Mouse (Mus musculus) embryonic facial prominence, embryonic 12.5 days (tissue): Measurements from ENCODE around the gene Asb1. TPM values are rescaled to one million over a fixed set of nuclear protein-coding genes. Genes with fewer than 3 reads are reported as not detected.
A peak's percentile ranks its signal among the peaks of the same experiment; 100 is the strongest.

ENCODE experiments used
- ATAC-seq: fragments of 200-750 bp; cut with Nextera tagmentation; 2 replicates; pipeline ENCODE4 v1.8.0; 2017; ENCODE audit not compliant: insufficient number of reproducible peaks, insufficient read depth, low FRiP score, low TSS enrichment
- H3K27ac ChIP-seq: fragments of 300-500 bp; sonication (generic); 2 replicates; pipeline ENCODE4 v1.5.1; 2016; ENCODE audit warnings: mild to moderate bottlenecking
- H3K27me3 ChIP-seq: fragments of 300-500 bp; sonication (generic); 2 replicates; pipeline ENCODE4 v1.6.1; 2016; ENCODE audit warnings: mild to moderate bottlenecking, moderate library complexity
- H3K36me3 ChIP-seq: fragments of 300-500 bp; sonication (generic); 2 replicates; pipeline ENCODE4 v1.6.1; 2016; ENCODE audit warnings: mild to moderate bottlenecking
- H3K4me1 ChIP-seq: fragments of 300-500 bp; sonication (generic); 2 replicates; pipeline ENCODE4 v1.6.1; 2016
- H3K4me2 ChIP-seq: fragments of 300-500 bp; sonication (generic); replicated peaks from 2 replicates; pipeline ENCODE4 v1.6.1; 2016; ENCODE audit warnings: mild to moderate bottlenecking, moderate library complexity
- H3K4me3 ChIP-seq: fragments of 300-500 bp; sonication (generic); 2 replicates; pipeline ENCODE4 v1.5.1; 2016; ENCODE audit warnings: mild to moderate bottlenecking
- H3K9ac ChIP-seq: fragments of 300-500 bp; sonication (generic); 2 replicates; pipeline ENCODE4 v1.6.1; 2016; ENCODE audit warnings: mild to moderate bottlenecking, moderate library complexity
- H3K9me3 ChIP-seq: fragments of 300-500 bp; sonication (generic); 2 replicates; pipeline ENCODE4 v1.6.1; 2016; ENCODE audit warnings: mild to moderate bottlenecking, moderate library complexity
- WGBS: fragments of 180-500 bp; shearing (Covaris S2); methylation state at CpG from one replicate; pipeline ENCODE4 v1.1.7; 2016; 5-methylcytosine and 5-hydroxymethylcytosine counted together
- polyA plus RNA-seq: library from polyadenylated mRNA; unstranded; fragments of >200 nt; fragmentation: Nextera tagmentation; extraction: Ambion mirVana; gene quantifications from 2 replicates; pipeline ENCODE4 v1.2.1, GENCODE M21; 2016

Gene Asb1
- 9.0 and 9.2 TPM in 2 replicates for polyA plus RNA-seq

DNA sequence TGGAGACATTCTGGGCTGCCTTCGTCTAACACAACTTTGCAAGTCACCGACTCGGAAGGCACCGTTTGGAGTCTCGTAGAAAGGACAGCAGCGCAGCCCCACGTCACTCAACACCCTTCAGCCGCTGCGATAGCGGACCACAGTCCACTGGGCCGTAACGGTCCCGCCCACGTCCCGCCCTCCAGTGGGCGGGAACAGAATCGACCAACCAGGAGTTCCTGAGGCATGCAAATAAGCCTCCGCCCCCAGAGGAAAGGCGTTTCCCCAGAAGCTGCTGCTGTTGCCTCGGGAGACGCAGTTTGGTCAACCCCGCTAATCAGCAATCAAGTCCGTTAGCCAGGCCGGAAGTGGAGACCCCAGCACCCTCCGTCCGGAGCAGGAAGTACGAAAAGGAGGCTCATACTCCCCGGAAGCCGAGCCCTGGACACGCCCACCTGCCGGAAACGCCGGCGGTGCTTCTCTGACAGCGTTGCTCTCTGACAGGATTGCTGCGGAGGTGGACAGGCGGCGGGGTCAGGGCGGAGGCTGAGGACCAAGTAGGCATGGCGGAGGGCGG lies at the start of gene Asb1:
TSS of gene Asb1 (plus strand) at position 274 of the 556 bp plus-strand sequence.
- Histone ChIP-seq H3K27ac (0 out of 2 replicates have a peak within 1 kb of the TSS, but pooled peaks have one; percentile 37), H3K4me2 (peak within 1 kb of the TSS; percentile 96), H3K9me3 (no peaks in the 10 kb centered on the region), H3K36me3 (peaks cover 7% of the 10 kb centered on the region; the same call in 1 of the 2 replicates), H3K4me1 (peaks cover 11% of the 10 kb centered on the region), H3K27me3 (peaks cover 32% of the 10 kb centered on the region), H3K9ac (peak within 1 kb of the TSS; percentile 69), H3K4me3 (peak within 1 kb of the TSS; percentile 90)
- WGBS, result 1% methylated on average over 41 of the region's 41 CpGs
- ATAC-seq, result peak; percentile 94

DNA sequence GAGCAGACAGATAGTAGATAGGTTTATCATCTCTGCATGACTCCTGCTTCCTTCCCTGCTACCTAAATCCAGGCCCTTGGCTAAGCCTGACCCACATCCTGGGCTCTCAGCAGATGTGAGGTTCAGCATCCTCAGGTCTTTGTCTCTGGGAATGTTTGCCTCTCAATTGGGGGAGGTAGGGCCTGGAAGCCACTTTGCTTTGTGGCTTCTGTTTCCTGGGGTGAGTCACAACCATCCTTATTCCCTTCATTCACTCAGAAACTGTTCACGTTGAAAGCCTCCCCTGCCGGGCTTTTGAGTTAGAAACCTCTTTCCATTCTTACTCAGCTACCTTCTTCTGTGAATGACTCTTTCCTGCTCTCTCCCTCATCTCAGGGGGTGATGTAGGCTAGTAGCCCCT lies 47.6 kb upstream of the Asb1 start:
- no peak for ATAC-seq
- Histone ChIP-seq H3K4me1 (peaks cover 17% of the 10 kb centered on the region), H3K27me3 (no peaks in the 10 kb centered on the region), H3K4me3 (no peak overlapping the region), H3K36me3 (no peaks in the 10 kb centered on the region), H3K27ac (no peak overlapping the region), H3K4me2 (no peak overlapping the region), H3K9me3 (no peaks in the 10 kb centered on the region), H3K9ac (no peak overlapping the region)
- WGBS, result 30% methylated on average over 2 of the region's 2 CpGs

DNA sequence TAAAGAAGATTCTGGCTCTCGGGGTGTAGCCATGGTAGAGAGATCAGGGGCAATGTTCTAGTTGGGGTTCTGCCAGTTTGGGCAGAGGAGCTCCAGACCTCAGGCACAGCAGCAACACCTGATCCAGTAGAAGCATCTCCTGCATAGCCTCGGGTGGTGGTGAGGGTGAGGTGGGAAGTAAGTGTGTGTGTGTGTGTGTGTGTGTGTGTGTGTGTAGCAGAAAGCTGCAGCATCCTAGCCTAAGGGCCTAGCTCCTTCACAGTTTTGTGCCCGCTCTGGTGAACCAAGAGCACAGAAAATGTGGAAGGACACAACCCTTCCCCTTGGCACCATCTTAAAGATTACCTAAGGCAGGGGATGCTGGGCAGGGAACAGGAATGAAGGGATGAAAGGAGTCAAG lies 46.4 kb upstream of the Asb1 start:
- ATAC-seq, result no peak
- Histone ChIP-seq H3K9me3 (no peaks in the 10 kb centered on the region), H3K27me3 (no peaks in the 10 kb centered on the region), H3K4me2 (peak overlapping the region; percentile 79), H3K27ac (no peak overlapping the region), H3K4me1 (peaks cover 17% of the 10 kb centered on the region), H3K36me3 (no peaks in the 10 kb centered on the region), H3K9ac (no peak overlapping the region), H3K4me3 (peak overlapping the region; percentile 91)
- WGBS, result 46% methylated on average over 3 of the region's 3 CpGs

DNA sequence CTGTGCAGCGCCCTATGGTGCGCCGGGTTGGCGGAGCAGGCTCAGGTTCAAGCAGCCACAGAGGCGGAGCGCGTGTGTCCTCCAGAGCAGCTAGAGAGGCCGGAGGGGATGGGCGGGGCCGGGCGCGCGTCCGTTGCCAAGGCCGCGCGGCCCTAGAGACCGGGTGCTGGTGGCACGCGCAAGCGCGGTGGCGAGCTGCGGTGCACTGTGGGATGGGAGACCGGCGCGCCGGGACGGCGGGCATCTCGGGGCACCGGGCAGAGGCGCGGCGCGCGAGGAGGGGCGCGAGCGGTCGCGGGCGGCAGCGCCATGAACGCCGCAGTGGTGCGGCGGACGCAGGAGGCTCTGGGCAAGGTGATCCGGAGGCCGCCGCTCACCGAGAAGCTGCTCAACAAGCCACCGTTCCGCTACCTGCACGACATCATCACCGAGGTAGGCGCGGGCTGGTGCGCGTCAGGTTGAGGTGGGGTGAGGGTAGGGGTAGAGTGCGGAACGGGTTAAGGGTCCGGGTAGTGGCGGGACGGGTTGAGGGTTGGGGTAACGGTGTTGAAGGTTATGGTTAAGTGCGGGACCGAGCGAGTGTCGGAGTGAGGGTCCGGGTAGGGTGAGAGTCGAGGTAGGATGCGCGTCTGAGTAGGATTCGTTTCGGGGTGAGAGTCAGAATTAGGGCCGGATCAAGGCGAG lies 45.7 kb upstream of the Asb1 start, which contains the start of gene Traf3ip1:
TSS of gene Traf3ip1 (plus strand) at position 191 of the 684 bp plus-strand sequence.
- H3K9me3 ChIP-seq, result no peaks in the 10 kb centered on the region
- peaks cover 3% of the 10 kb centered on the region; the same call in 1 of the 2 replicates for H3K36me3 ChIP-seq
- under 1% methylated on average over 77 of the region's 79 CpGs for WGBS
- ATAC-seq, result peak; percentile 98
- no peaks in the 10 kb centered on the region for H3K27me3 ChIP-seq
- no peak within 1 kb of the TSS for H3K27ac ChIP-seq
- H3K4me2 ChIP-seq, result peak within 1 kb of the TSS; percentile 79
- H3K4me1 ChIP-seq, result peaks cover 17% of the 10 kb centered on the region
- peak within 1 kb of the TSS; percentile 91 for H3K4me3 ChIP-seq
- H3K9ac ChIP-seq, result peak within 1 kb of the TSS; percentile 81

DNA sequence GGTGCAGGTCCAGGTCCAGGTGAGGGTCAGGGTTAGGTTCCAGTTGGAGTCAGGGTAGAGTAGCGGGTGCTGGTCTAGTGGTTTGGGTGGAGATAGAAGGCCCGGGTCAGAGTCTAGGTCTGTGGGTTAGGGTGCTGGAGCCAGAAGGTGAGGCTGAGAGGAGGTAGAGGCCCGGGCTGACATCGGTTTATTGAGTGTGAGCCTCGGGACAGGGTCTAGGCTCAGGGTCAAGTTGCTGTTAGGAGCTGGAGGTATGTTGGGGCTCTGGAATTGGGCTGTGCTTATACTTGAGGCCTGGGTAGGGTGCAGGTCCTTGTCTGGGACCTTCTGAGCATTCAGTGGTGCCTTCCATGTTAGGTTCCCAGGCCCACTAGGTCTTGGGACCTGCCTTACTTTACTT lies 45.0 kb upstream of the Asb1 start:
- peak overlapping the region; percentile 81 for H3K9ac ChIP-seq
- H3K4me1 ChIP-seq, result peaks cover 17% of the 10 kb centered on the region
- ATAC-seq, result no peak
- H3K36me3 ChIP-seq, result peaks cover 9% of the 10 kb centered on the region; the same call in 1 of the 2 replicates
- H3K27me3 ChIP-seq, result no peaks in the 10 kb centered on the region
- H3K4me2 ChIP-seq, result peak overlapping the region; percentile 79
- no peaks in the 10 kb centered on the region for H3K9me3 ChIP-seq
- 48% methylated on average over 5 of the region's 5 CpGs for WGBS
- H3K27ac ChIP-seq, result no peak overlapping the region
- peak overlapping the region; percentile 91 for H3K4me3 ChIP-seq

DNA sequence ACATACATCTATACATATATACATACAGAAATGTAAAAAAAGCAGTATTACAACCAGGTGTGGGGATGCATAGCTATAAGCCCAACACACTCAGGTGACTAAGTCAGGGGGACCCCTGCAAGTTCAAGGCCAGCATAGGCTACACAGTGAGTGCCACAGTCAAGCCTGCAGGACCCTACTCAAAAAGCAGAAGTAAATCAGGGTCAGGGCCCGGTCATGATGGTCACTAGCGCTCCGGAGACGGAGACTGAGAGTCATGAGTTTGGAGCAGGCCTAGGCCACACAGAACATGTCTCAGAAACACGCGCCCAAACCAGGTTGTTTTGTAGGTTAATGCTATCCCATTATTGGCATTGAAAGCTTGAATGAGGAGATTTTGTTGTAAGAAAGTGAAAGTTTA lies 41.8 kb upstream of the Asb1 start:
- no peak overlapping the region for H3K27ac ChIP-seq
- H3K4me1 ChIP-seq, result peaks cover 17% of the 10 kb centered on the region
- no peak overlapping the region for H3K9ac ChIP-seq
- ATAC-seq, result no peak
- H3K4me2 ChIP-seq, result no peak overlapping the region
- 94% methylated on average over 6 of the region's 6 CpGs for WGBS
- H3K4me3 ChIP-seq, result no peak overlapping the region
- H3K27me3 ChIP-seq, result no peaks in the 10 kb centered on the region
- no peaks in the 10 kb centered on the region for H3K9me3 ChIP-seq
- peaks cover 31% of the 10 kb centered on the region for H3K36me3 ChIP-seq

DNA sequence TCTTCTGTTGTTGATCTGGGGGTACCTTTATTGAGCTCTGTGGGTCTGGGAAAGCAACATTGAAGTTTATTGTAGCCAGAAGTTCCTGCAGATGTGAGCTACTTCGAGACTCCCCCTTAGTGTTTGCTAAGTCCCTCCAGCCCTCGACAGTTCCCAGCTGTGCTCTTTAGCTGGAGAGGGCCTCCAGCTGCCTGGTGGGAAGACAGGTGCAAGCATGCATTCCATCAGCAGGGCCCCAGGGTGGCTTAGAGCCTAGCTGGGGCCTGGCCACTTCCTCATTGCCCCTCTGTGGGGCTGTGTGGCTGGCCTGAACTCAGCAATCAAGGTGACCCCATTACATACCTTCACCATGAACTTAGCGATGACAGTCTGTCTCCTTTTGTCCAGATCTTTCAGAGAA lies 35.7 kb upstream of the Asb1 start:
- H3K27ac ChIP-seq, result no peak overlapping the region
- ATAC-seq, result no peak
- H3K27me3 ChIP-seq, result no peaks in the 10 kb centered on the region
- H3K36me3 ChIP-seq, result peaks cover 56% of the 10 kb centered on the region
- H3K9ac ChIP-seq, result no peak overlapping the region
- 73% methylated on average over 3 of the region's 3 CpGs for WGBS
- H3K4me1 ChIP-seq, result no peaks in the 10 kb centered on the region
- no peak overlapping the region for H3K4me2 ChIP-seq
- no peak overlapping the region for H3K4me3 ChIP-seq
- H3K9me3 ChIP-seq, result no peaks in the 10 kb centered on the region

DNA sequence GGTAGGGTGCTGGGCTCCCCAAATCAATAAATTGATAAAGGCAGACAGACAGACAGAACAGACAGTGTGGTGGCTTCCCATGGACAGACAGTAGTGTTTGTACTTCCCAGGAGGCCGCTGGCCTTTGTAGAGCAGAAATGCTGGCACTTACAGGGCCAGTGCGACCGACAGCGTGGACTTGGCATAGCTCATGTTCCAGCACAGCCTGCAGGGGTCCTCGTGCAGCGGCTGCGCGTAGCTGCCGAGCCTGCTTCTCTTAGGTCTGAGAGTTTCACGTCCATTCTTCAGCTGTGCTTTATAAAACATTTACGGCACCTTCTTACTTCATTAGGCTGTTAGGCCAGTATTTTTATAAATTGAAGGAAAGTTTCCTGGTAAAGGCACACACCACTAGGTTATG lies 25.4 kb upstream of the Asb1 start:
- Histone ChIP-seq H3K4me2 (no peak overlapping the region), H3K4me3 (no peak overlapping the region), H3K9me3 (no peaks in the 10 kb centered on the region), H3K27ac (no peak overlapping the region), H3K4me1 (no peaks in the 10 kb centered on the region), H3K27me3 (no peaks in the 10 kb centered on the region), H3K9ac (no peak overlapping the region), H3K36me3 (peaks cover 30% of the 10 kb centered on the region; the same call in 1 of the 2 replicates)
- WGBS, result 79% methylated on average over 11 of the region's 11 CpGs
- ATAC-seq, result no peak

DNA sequence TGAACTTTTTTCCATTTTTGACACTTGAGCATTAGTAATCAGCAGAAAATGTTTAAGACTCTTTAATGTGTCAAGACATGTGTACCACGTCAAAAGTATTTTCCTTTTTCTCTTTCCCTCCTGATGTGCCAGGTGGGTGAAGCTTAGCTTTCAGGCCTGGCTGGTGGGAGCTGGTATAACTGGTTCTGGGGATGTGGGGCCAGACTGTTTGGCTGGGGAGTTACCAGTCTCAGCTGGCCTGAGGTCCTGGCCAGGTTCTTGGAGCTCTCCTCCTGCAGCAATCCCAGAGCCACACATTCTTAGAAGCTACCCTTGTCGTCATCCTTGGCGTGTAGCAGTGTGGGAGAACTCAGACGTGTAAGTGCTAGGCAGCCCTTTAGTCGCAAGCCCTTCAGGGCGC lies 24.7 kb upstream of the Asb1 start:
- Histone ChIP-seq H3K27me3 (no peaks in the 10 kb centered on the region), H3K4me1 (no peaks in the 10 kb centered on the region), H3K36me3 (peaks cover 23% of the 10 kb centered on the region; the same call in 1 of the 2 replicates), H3K27ac (no peak overlapping the region), H3K9ac (no peak overlapping the region), H3K4me3 (no peak overlapping the region), H3K9me3 (no peaks in the 10 kb centered on the region), H3K4me2 (no peak overlapping the region)
- WGBS, result 81% methylated on average over 6 of the region's 6 CpGs
- ATAC-seq, result no peak

DNA sequence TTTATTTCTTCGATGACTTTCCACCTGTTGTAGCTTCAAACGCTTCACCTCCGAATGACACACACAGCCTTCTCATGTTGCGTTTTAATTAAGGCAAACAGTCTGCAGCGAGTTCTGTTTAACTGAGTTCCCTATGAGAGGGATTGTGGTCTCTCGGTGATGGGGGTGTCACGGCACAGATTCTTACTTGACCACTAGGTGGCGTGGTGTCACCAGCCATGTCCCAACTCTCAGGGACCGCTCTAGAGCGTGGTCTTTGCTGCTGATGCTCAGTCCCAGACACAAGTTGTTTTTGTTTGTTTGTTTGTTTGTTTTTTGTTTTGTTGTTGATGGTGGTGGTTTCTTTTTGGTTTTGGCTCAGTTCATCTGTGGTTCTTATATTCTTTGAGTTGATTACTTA lies 16.6 kb upstream of the Asb1 start:
- whole genome bisulfite sequencing, result 11% methylated on average over 10 of the region's 10 CpGs
- no peaks in the 10 kb centered on the region for H3K4me1 ChIP-seq
- no peaks in the 10 kb centered on the region for H3K9me3 ChIP-seq
- H3K4me3 ChIP-seq, result no peak overlapping the region
- H3K27ac ChIP-seq, result no peak overlapping the region
- H3K36me3 ChIP-seq, result peaks cover 42% of the 10 kb centered on the region
- ATAC-seq, result 0 out of 2 replicates have a peak, but pooled peaks have one; percentile 69
- no peaks in the 10 kb centered on the region for H3K27me3 ChIP-seq
- no peak overlapping the region for H3K9ac ChIP-seq
- no peak overlapping the region for H3K4me2 ChIP-seq

DNA sequence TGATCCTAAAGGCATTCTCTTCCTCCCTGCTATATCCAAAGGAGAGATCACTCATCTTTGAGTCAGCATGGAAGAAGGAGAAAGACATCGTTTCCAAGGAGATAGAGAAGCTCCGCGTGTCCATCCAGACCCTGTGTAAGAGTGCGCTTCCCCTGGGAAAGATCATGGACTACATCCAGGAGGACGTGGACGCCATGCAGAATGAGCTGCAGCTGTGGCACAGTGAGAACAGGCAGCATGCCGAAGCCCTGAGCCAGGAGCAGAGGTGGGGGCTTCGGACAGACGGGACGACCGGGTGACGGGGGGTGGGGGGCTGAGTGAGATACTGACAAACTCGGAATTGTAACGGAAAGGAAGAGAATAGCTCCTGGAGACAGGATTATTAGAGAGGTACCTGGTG lies 14.5 kb upstream of the Asb1 start:
- Histone ChIP-seq H3K9ac (no peak overlapping the region), H3K4me3 (no peak overlapping the region), H3K9me3 (no peaks in the 10 kb centered on the region), H3K4me2 (no peak overlapping the region), H3K36me3 (peaks cover 46% of the 10 kb centered on the region), H3K4me1 (no peaks in the 10 kb centered on the region), H3K27ac (no peak overlapping the region), H3K27me3 (no peaks in the 10 kb centered on the region)
- 86% methylated on average over 14 of the region's 14 CpGs for WGBS
- no peak for ATAC-seq

DNA sequence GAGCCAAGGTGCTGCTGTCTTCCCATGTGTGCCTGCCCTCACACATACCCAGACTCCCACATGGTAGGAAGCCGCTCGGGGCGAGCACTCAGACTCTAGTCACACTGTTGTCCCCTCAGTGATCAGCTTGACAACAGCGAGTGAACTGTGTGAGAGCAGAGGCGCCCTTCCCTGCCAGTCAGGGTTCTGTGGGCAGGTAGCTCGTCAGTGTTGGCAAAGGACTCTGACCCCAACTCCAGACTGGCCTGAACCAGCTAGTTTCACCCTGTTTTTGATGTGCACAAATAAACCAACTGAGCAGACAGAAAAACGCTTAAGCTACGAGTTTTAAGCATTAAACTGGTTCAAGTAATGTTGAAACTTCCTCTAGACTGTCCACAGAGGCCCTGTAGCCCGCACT lies 10.2 kb upstream of the Asb1 start:
- Histone ChIP-seq H3K4me2 (no peak overlapping the region), H3K4me1 (no peaks in the 10 kb centered on the region), H3K9ac (no peak overlapping the region), H3K9me3 (no peaks in the 10 kb centered on the region), H3K27me3 (no peaks in the 10 kb centered on the region), H3K4me3 (no peak overlapping the region), H3K27ac (no peak overlapping the region), H3K36me3 (peaks cover 25% of the 10 kb centered on the region)
- ATAC-seq, result no peak
- WGBS, result 83% methylated on average over 9 of the region's 9 CpGs
